Mouse (Mus musculus): Measurements from ENCODE around the gene Mvd.

Gene Mvd

GRCm38 (mm10) chr8:122437708-122438331 is 5.4 kb downstream of the Mvd start:
- no peak for TF ChIP-seq GATA4 (IDR thresholded peaks at IDR 0.05; ENCODE audit: insufficient replicate concordance, low read length)

GRCm38 (mm10) chr8:122436586-122437125 is 6.6 kb downstream of the Mvd start:
- TF ChIP-seq GATA4 (IDR thresholded peaks at IDR 0.05; ENCODE audit: insufficient replicate concordance, low read length) = no peak

- TF ChIP-seq GATA4 (IDR thresholded peaks at IDR 0.05; ENCODE audit: insufficient replicate concordance, low read length) = no peak
Measured at GRCm38 (mm10) chr8:122436146-122436545, 7.1 kb downstream of the Mvd start.

GRCm38 (mm10) chr8:122435375-122435774 is 7.8 kb downstream of the Mvd start:
- TF ChIP-seq GATA4 (IDR thresholded peaks at IDR 0.05; ENCODE audit: insufficient replicate concordance, low read length) = no peak

GRCm38 (mm10) chr8:122433269-122433905 is 9.8 kb downstream of the Mvd start:
- no peak for TF ChIP-seq GATA4 (IDR thresholded peaks at IDR 0.05; ENCODE audit: insufficient replicate concordance, low read length)

- no peak for TF ChIP-seq GATA4 (IDR thresholded peaks at IDR 0.05; ENCODE audit: insufficient replicate concordance, low read length)
Measured at GRCm38 (mm10) chr8:122432443-122433268, 10.6 kb downstream of the Mvd start, which contains the start of gene Cyba. Cyba (minus strand) TSS chr8:122432930.

- no peak for TF ChIP-seq GATA4 (IDR thresholded peaks at IDR 0.05; ENCODE audit: insufficient replicate concordance, low read length)
Measured at GRCm38 (mm10) chr8:122431694-122432442, 11.4 kb downstream of the Mvd start.

GRCm38 (mm10) chr8:122430646-122431045 is 12.6 kb downstream of the Mvd start:
- TF ChIP-seq GATA4 (IDR thresholded peaks at IDR 0.05; ENCODE audit: insufficient replicate concordance, low read length) = no peak

- TF ChIP-seq GATA4 (IDR thresholded peaks at IDR 0.05; ENCODE audit: insufficient replicate concordance, low read length) = no peak
Measured at GRCm38 (mm10) chr8:122430058-122430636, 13.1 kb downstream of the Mvd start.

GRCm38 (mm10) chr8:122428163-122428562 is 15.1 kb downstream of the Mvd start:
- no peak for TF ChIP-seq GATA4 (IDR thresholded peaks at IDR 0.05; ENCODE audit: insufficient replicate concordance, low read length)

- no peak for TF ChIP-seq GATA4 (IDR thresholded peaks at IDR 0.05; ENCODE audit: insufficient replicate concordance, low read length)
Measured at GRCm38 (mm10) chr8:122427607-122428006, 15.6 kb downstream of the Mvd start.

- no peak for TF ChIP-seq GATA4 (IDR thresholded peaks at IDR 0.05; ENCODE audit: insufficient replicate concordance, low read length)
Measured at GRCm38 (mm10) chr8:122426145-122426544, 17.1 kb downstream of the Mvd start.

GRCm38 (mm10) chr8:122423659-122424058 is 19.6 kb downstream of the Mvd start:
- TF ChIP-seq GATA4 (IDR thresholded peaks at IDR 0.05; ENCODE audit: insufficient replicate concordance, low read length) = no peak

- TF ChIP-seq GATA4 (IDR thresholded peaks at IDR 0.05; ENCODE audit: insufficient replicate concordance, low read length) = no peak
Measured at GRCm38 (mm10) chr8:122423217-122423616, 20.0 kb downstream of the Mvd start.
